Mouse (Mus musculus) midbrain, embryonic 14.5 days (tissue): ENCODE results near the gene Ankfy1. TPM values are rescaled to one million over a fixed set of nuclear protein-coding genes. Genes with fewer than 3 reads are reported as not detected.

Experiments
- ATAC-seq: fragments of 200-750 bp; cut with Nextera tagmentation; 2 replicates; pipeline ENCODE4 v1.8.0; 2017; ENCODE audit warnings: moderate number of reproducible peaks, moderate library complexity; ENCODE audit not compliant: low FRiP score, low TSS enrichment
- DNase-seq: peaks from one replicate; pipeline ENCODE4 v3.0.0-alpha.2; 2015
- H3K27ac ChIP-seq: fragments of 300-500 bp; sonication (generic); replicated peaks from 2 replicates; pipeline ENCODE4 v1.5.1; 2014; ENCODE audit warnings: mild to moderate bottlenecking, low read depth, low read length, moderate library complexity
- H3K27me3 ChIP-seq: fragments of 300-500 bp; sonication (generic); 2 replicates; pipeline ENCODE4 v1.6.1; 2014; ENCODE audit warnings: low read length, control low read depth, mixed read lengths; ENCODE audit not compliant: control insufficient read depth, insufficient read depth
- H3K36me3 ChIP-seq: fragments of 300-500 bp; sonication (generic); 2 replicates; pipeline ENCODE4 v1.6.1; 2014; ENCODE audit warnings: low read length, control low read depth; ENCODE audit not compliant: control insufficient read depth, insufficient read depth
- H3K4me1 ChIP-seq: fragments of 300-500 bp; sonication (generic); 2 replicates; pipeline ENCODE4 v1.6.1; 2014; ENCODE audit warnings: mild to moderate bottlenecking, antibody characterized with exemption, low read length, control low read depth; ENCODE audit not compliant: control insufficient read depth, insufficient read depth
- H3K4me2 ChIP-seq: fragments of 300-500 bp; sonication (generic); 2 replicates; pipeline ENCODE4 v1.6.1; 2014; ENCODE audit warnings: mild to moderate bottlenecking, low read length, moderate library complexity
- H3K4me3 ChIP-seq: fragments of 300-500 bp; sonication (generic); replicated peaks from 2 replicates; pipeline ENCODE4 v1.5.1; 2014; ENCODE audit warnings: low read depth, low read length
- H3K9ac ChIP-seq: fragments of 300-500 bp; sonication (generic); replicated peaks from 2 replicates; pipeline ENCODE4 v1.6.1; 2014; ENCODE audit warnings: mild to moderate bottlenecking, low read length, moderate library complexity
- H3K9me3 ChIP-seq: fragments of 300-500 bp; sonication (generic); 2 replicates; pipeline ENCODE4 v1.6.1; 2016; ENCODE audit warnings: low read length, control low read depth, mixed read lengths; ENCODE audit not compliant: control insufficient read depth
- WGBS: fragments of 180-500 bp; shearing (Covaris S2); extraction: QIAGEN DNeasy Blood & Tissue Kit; methylation state at CpG from one replicate; pipeline ENCODE4 v1.1.7; 2014; 5-methylcytosine and 5-hydroxymethylcytosine counted together
- polyA plus RNA-seq: library from polyadenylated mRNA; unstranded; fragments of >200 nt; fragmentation: Nextera tagmentation; extraction: Ambion mirVana; gene quantifications from 2 replicates; pipeline ENCODE4 v1.2.1, GENCODE M21; 2014

Ankfy1 gene
- polyA plus RNA-seq, 1 experiment from 2014 or later = 40.0 TPM

GRCm38 (mm10) chr11:72782103-72782502 lies 92.3 kb downstream of the Ankfy1 start:
- Histone ChIP-seq H3K4me3 (no peak overlapping the region), H3K4me2 (no peak overlapping the region), H3K9me3 (no peaks in the 10 kb centered on the region), H3K27me3 (no peaks in the 10 kb centered on the region), H3K36me3 (no peaks in the 10 kb centered on the region), H3K9ac (no peak overlapping the region), H3K4me1 (no peaks in the 10 kb centered on the region), H3K27ac (no peak overlapping the region)
- DNase-seq = no peak
- no peak for ATAC-seq
- 78% methylated on average over 2 of the region's 2 CpGs for WGBS

GRCm38 (mm10) chr11:72782503-72782902 lies 92.7 kb downstream of the Ankfy1 start:
- no peaks in the 10 kb centered on the region for H3K4me1 ChIP-seq
- ATAC-seq = no peak
- no peaks in the 10 kb centered on the region for H3K27me3 ChIP-seq
- no peaks in the 10 kb centered on the region for H3K36me3 ChIP-seq
- H3K4me3 ChIP-seq = no peak overlapping the region
- DNase-seq = no peak
- H3K4me2 ChIP-seq = no peak overlapping the region
- no peaks in the 10 kb centered on the region for H3K9me3 ChIP-seq
- H3K27ac ChIP-seq = no peak overlapping the region
- no peak overlapping the region for H3K9ac ChIP-seq
- 88% methylated on average over 3 of the region's 3 CpGs for WGBS

GRCm38 (mm10) chr11:72792033-72792432 lies 102.2 kb downstream of the Ankfy1 start:
- ATAC-seq (no peak), DNase-seq (no peak)
- no peaks in the 10 kb centered on the region for H3K9me3 ChIP-seq
- H3K36me3 ChIP-seq = no peaks in the 10 kb centered on the region
- H3K27me3 ChIP-seq = no peaks in the 10 kb centered on the region
- no peak overlapping the region for H3K27ac ChIP-seq
- no peak overlapping the region for H3K4me3 ChIP-seq
- H3K9ac ChIP-seq = no peak overlapping the region
- H3K4me1 ChIP-seq = peaks cover 3% of the 10 kb centered on the region
- H3K4me2 ChIP-seq = no peak overlapping the region

- H3K4me1 ChIP-seq = peaks cover 10% of the 10 kb centered on the region
- H3K9ac ChIP-seq = peak overlapping the region; percentile 88
- peak overlapping the region; percentile 93 for H3K27ac ChIP-seq
- H3K4me3 ChIP-seq = peak overlapping the region; percentile 90
- peak overlapping the region; percentile 95 for H3K4me2 ChIP-seq
- WGBS = 21% methylated on average over 14 of the region's 14 CpGs
- 0 out of 2 replicates have a peak, but pooled peaks have one; percentile 15 for ATAC-seq
- H3K27me3 ChIP-seq = no peaks in the 10 kb centered on the region
- no peaks in the 10 kb centered on the region for H3K9me3 ChIP-seq
- no peaks in the 10 kb centered on the region for H3K36me3 ChIP-seq
- no peak for DNase-seq
Measured at GRCm38 (mm10) chr11:72795149-72795454, 105.3 kb downstream of the Ankfy1 start.

- DNase-seq (peak; percentile 97), ATAC-seq (peak; percentile 93)
- H3K4me3 ChIP-seq = peak within 1 kb of the TSS; percentile 90
- under 1% methylated on average over 69 of the region's 69 CpGs for WGBS
- H3K36me3 ChIP-seq = no peaks in the 10 kb centered on the region
- H3K9ac ChIP-seq = peak within 1 kb of the TSS; percentile 88
- H3K4me1 ChIP-seq = peaks cover 10% of the 10 kb centered on the region
- H3K4me2 ChIP-seq = peak within 1 kb of the TSS; percentile 95
- H3K9me3 ChIP-seq = no peaks in the 10 kb centered on the region
- no peaks in the 10 kb centered on the region for H3K27me3 ChIP-seq
- H3K27ac ChIP-seq = peak within 1 kb of the TSS; percentile 93
Measured at GRCm38 (mm10) chr11:72795455-72796295, 105.9 kb downstream of the Ankfy1 start, which contains the start of the genes Cyb5d2 and Zzef1. Gene Cyb5d2, minus strand, starts transcription at chr11:72796142. Gene Zzef1, plus strand, starts transcription at chr11:72796226.

GRCm38 (mm10) chr11:72796296-72796687 lies 106.5 kb downstream of the Ankfy1 start:
- ATAC-seq = no peak
- Histone ChIP-seq H3K9ac (peak overlapping the region; percentile 88), H3K36me3 (no peaks in the 10 kb centered on the region), H3K4me1 (peaks cover 10% of the 10 kb centered on the region), H3K27ac (peak overlapping the region; percentile 93), H3K27me3 (no peaks in the 10 kb centered on the region), H3K4me3 (peak overlapping the region; percentile 90), H3K4me2 (peak overlapping the region; percentile 95), H3K9me3 (no peaks in the 10 kb centered on the region)
- under 1% methylated on average over 42 of the region's 42 CpGs for WGBS
- DNase-seq = no peak

- Histone ChIP-seq H3K9me3 (no peaks in the 10 kb centered on the region), H3K4me3 (peak overlapping the region; percentile 90), H3K36me3 (no peaks in the 10 kb centered on the region), H3K27ac (no peak overlapping the region), H3K9ac (peak overlapping the region; percentile 88), H3K27me3 (no peaks in the 10 kb centered on the region), H3K4me2 (peak overlapping the region; percentile 95), H3K4me1 (peaks cover 10% of the 10 kb centered on the region)
- no peak for ATAC-seq
- 20% methylated on average over 10 of the region's 10 CpGs for WGBS
- no peak for DNase-seq
Measured at GRCm38 (mm10) chr11:72796773-72797338, 107.0 kb downstream of the Ankfy1 start.

- no peaks in the 10 kb centered on the region for H3K36me3 ChIP-seq
- no peaks in the 10 kb centered on the region for H3K9me3 ChIP-seq
- DNase-seq (no peak), ATAC-seq (no peak)
- H3K4me1 ChIP-seq = peaks cover 10% of the 10 kb centered on the region
- no peaks in the 10 kb centered on the region for H3K27me3 ChIP-seq
- no peak overlapping the region for H3K4me2 ChIP-seq
- H3K4me3 ChIP-seq = no peak overlapping the region
- H3K9ac ChIP-seq = no peak overlapping the region
- no peak overlapping the region for H3K27ac ChIP-seq
Measured at GRCm38 (mm10) chr11:72798112-72798511, 108.3 kb downstream of the Ankfy1 start.

GRCm38 (mm10) chr11:72801182-72801581 lies 111.4 kb downstream of the Ankfy1 start:
- DNase-seq = no peak
- no peak overlapping the region for H3K27ac ChIP-seq
- peaks cover 10% of the 10 kb centered on the region for H3K4me1 ChIP-seq
- ATAC-seq = no peak
- no peaks in the 10 kb centered on the region for H3K9me3 ChIP-seq
- no peak overlapping the region for H3K4me3 ChIP-seq
- no peaks in the 10 kb centered on the region for H3K36me3 ChIP-seq
- no peak overlapping the region for H3K9ac ChIP-seq
- H3K4me2 ChIP-seq = no peak overlapping the region
- no peaks in the 10 kb centered on the region for H3K27me3 ChIP-seq
